Comparison of ENCODE assay signal across 17 mouse cellular contexts in genomic region chr3:141691846-141692245, GRCm38 (mm10).
DNase-seq lines count a peak whose midpoint lies in the region; ATAC-seq lines count a peak whose summit lies in the region.
"Had no signal": no experiment of that assay in that cellular context is flagged by ENCODE, and none has a peak within 500 bp of the region (broad histone marks: within the 10 kb centered on the region; RNA-seq: fewer than 3 reads in every experiment).

No protein-coding gene starts in this region.

- no peaks in the 10 kb centered on the region for H3K9me3 ChIP-seq in neural tube, embryonic 12.5 days
- H3K9me3 ChIP-seq in midbrain, embryonic 16.5 days (replicated peaks; ENCODE audit: control insufficient read depth, low read length, poor library complexity, severe bottlenecking), result no peaks in the 10 kb centered on the region
- H3K9me3 ChIP-seq: embryonic facial prominence, embryonic 13.5 days; limb, embryonic 15.5 days; stomach, embryonic 15.5 days had no signal

- no peaks in the 10 kb centered on the region for H3K27me3 ChIP-seq in neural tube, embryonic 12.5 days (replicated peaks)
- H3K27me3 ChIP-seq in midbrain, embryonic 16.5 days (ENCODE audit: control insufficient read depth, insufficient read depth, low read depth, low read length), result no peaks in the 10 kb centered on the region
- H3K27me3 ChIP-seq: embryonic facial prominence, embryonic 13.5 days; limb, embryonic 15.5 days; Patski; stomach, embryonic 15.5 days had no signal

- DNase-seq in cerebellum, adult 9-10 months, result peak; percentile 36
- DNase-seq in cerebellum, postnatal 4 days (ENCODE audit: low spot score in 2 of 2), result no peak
- DNase-seq in neural tube, embryonic 10.5 days (ENCODE audit: extremely low spot score, low spot score), result no peak
- DNase-seq in layer of hippocampus, postnatal 10 days (ENCODE audit: low spot score in 2 of 2), result no peak
- no peak for DNase-seq in left cerebral cortex, adult 18-20 months (ENCODE audit: low spot score in 2 of 2)
- no peak for DNase-seq in heart, adult 9 months (ENCODE audit: low spot score in 2 of 2)
- DNase-seq: cerebellum, adult 8-10 months; heart, adult 2 months; liver, postnatal 0 days; spleen, adult 18-20 months; thymus, postnatal 14 days had no signal

- no peak overlapping the region for H3K27ac ChIP-seq in neural tube, embryonic 12.5 days
- H3K27ac ChIP-seq in midbrain, embryonic 16.5 days (ENCODE audit: low read length), result no peak overlapping the region
- H3K27ac ChIP-seq: embryonic facial prominence, embryonic 13.5 days; heart, adult 2 months; limb, embryonic 15.5 days; stomach, embryonic 15.5 days had no signal

- H3K9ac ChIP-seq in neural tube, embryonic 12.5 days, result no peak overlapping the region
- H3K9ac ChIP-seq in midbrain, embryonic 16.5 days (ENCODE audit: low read depth, low read length), result no peak overlapping the region
- H3K9ac ChIP-seq: embryonic facial prominence, embryonic 13.5 days; limb, embryonic 15.5 days; liver, postnatal 0 days; stomach, embryonic 15.5 days had no signal

- 51% methylated on average over 3 of the region's 3 CpGs for WGBS in neural tube, embryonic 12.5 days
- WGBS in midbrain, embryonic 16.5 days, result 57% methylated on average over 3 of the region's 3 CpGs

- H3K4me1 ChIP-seq in neural tube, embryonic 12.5 days, result no peaks in the 10 kb centered on the region
- H3K4me1 ChIP-seq in midbrain, embryonic 16.5 days (ENCODE audit: control insufficient read depth, insufficient read depth, low read length), result no peaks in the 10 kb centered on the region
- H3K4me1 ChIP-seq: limb, embryonic 15.5 days; stomach, embryonic 15.5 days had no signal

- no peaks in the 10 kb centered on the region for H3K36me3 ChIP-seq in neural tube, embryonic 12.5 days
- no peaks in the 10 kb centered on the region for H3K36me3 ChIP-seq in midbrain, embryonic 16.5 days (ENCODE audit: control insufficient read depth, insufficient read depth, low read length)
- H3K36me3 ChIP-seq: embryonic facial prominence, embryonic 13.5 days; limb, embryonic 15.5 days; stomach, embryonic 15.5 days had no signal

- ATAC-seq in neural tube, embryonic 12.5 days (ENCODE audit: low FRiP score, low read depth), result peak; percentile 41; the same call in 1 of the 2 replicates
- 0 out of 2 replicates have a peak, but pooled peaks have one; percentile 39 for ATAC-seq in midbrain, embryonic 16.5 days
- ATAC-seq: liver, postnatal 0 days; Patski had no signal

- no peak overlapping the region for H3K4me3 ChIP-seq in neural tube, embryonic 12.5 days
- no peak overlapping the region for H3K4me3 ChIP-seq in midbrain, embryonic 16.5 days (ENCODE audit: low read depth, low read length)
- H3K4me3 ChIP-seq: embryonic facial prominence, embryonic 13.5 days; heart, adult 2 months; limb, embryonic 15.5 days; stomach, embryonic 15.5 days had no signal

- no peak overlapping the region for H3K4me2 ChIP-seq in neural tube, embryonic 12.5 days (replicated peaks)
- H3K4me2 ChIP-seq in midbrain, embryonic 16.5 days (ENCODE audit: low read length), result no peak overlapping the region
- H3K4me2 ChIP-seq: embryonic facial prominence, embryonic 13.5 days; limb, embryonic 15.5 days; stomach, embryonic 15.5 days had no signal
